Mouse (Mus musculus): ENCODE results near the gene Ywhaq.
"Not testable (repeated sequence)": the region's sequence is repeated elsewhere in the genome, so short reads cannot be mapped to it uniquely, and the experiment has no call there.

Gene Ywhaq

GRCm38 (mm10) chr12:21408789-21409367 lies 8.6 kb downstream of the Ywhaq start:
- DNase-seq: no peak

GRCm38 (mm10) chr12:21402771-21403170 lies 14.7 kb downstream of the Ywhaq start:
- DNase-seq: no peak

- DNase-seq: no peak
Observed at GRCm38 (mm10) chr12:21386201-21386600, 31.2 kb downstream of the Ywhaq start.

GRCm38 (mm10) chr12:21378765-21379346 lies 38.6 kb downstream of the Ywhaq start:
- DNase-seq: not testable (repeated sequence)

GRCm38 (mm10) chr12:21375376-21376157 lies 41.9 kb downstream of the Ywhaq start:
- no peak for DNase-seq

- no peak for DNase-seq
Observed at GRCm38 (mm10) chr12:21373820-21374475, 43.5 kb downstream of the Ywhaq start.

- DNase-seq: peak; percentile 95
Observed at GRCm38 (mm10) chr12:21373100-21373819, 44.2 kb downstream of the Ywhaq start, which contains the start of gene Adam17. Gene Adam17, minus strand, starts transcription at chr12:21373632.

GRCm38 (mm10) chr12:21370035-21370611 lies 47.3 kb downstream of the Ywhaq start:
- no peak for DNase-seq

- no peak for DNase-seq
Observed at GRCm38 (mm10) chr12:21369087-21369410, 48.4 kb downstream of the Ywhaq start.

GRCm38 (mm10) chr12:21368376-21369086 lies 48.9 kb downstream of the Ywhaq start:
- DNase-seq: no peak

- no peak for DNase-seq
Observed at GRCm38 (mm10) chr12:21364624-21365435, 52.6 kb downstream of the Ywhaq start.

GRCm38 (mm10) chr12:21363195-21363594 lies 54.2 kb downstream of the Ywhaq start:
- DNase-seq: no peak

- no peak for DNase-seq
Observed at GRCm38 (mm10) chr12:21362686-21363085, 54.8 kb downstream of the Ywhaq start.

- no peak for DNase-seq
Observed at GRCm38 (mm10) chr12:21353681-21354080, 63.8 kb downstream of the Ywhaq start.

GRCm38 (mm10) chr12:21350113-21350876 lies 67.1 kb downstream of the Ywhaq start:
- no peak for DNase-seq

GRCm38 (mm10) chr12:21346972-21347371 lies 70.5 kb downstream of the Ywhaq start:
- DNase-seq: no peak

- no peak for DNase-seq
Observed at GRCm38 (mm10) chr12:21340674-21341073, 76.8 kb downstream of the Ywhaq start.
